Mouse (Mus musculus): ENCODE data around the gene Phc2.

The Phc2 gene

GRCm38 (mm10) chr4:128692149-128692925 is 37.8 kb downstream of the Phc2 start:
- DNase-seq, result no peak

GRCm38 (mm10) chr4:128693207-128693606 is 38.7 kb downstream of the Phc2 start:
- no peak for DNase-seq

GRCm38 (mm10) chr4:128694315-128694714 is 39.8 kb downstream of the Phc2 start:
- DNase-seq, result no peak

GRCm38 (mm10) chr4:128695149-128695548 is 40.6 kb downstream of the Phc2 start:
- no peak for DNase-seq

- DNase-seq, result no peak
These were observed 43.7 kb downstream of the Phc2 start for GRCm38 (mm10) chr4:128698011-128698861.

GRCm38 (mm10) chr4:128699916-128700315 is 45.4 kb downstream of the Phc2 start:
- DNase-seq, result no peak

GRCm38 (mm10) chr4:128700543-128700942 is 46.0 kb downstream of the Phc2 start:
- DNase-seq, result no peak

- no peak for DNase-seq
These were observed 50.7 kb downstream of the Phc2 start for GRCm38 (mm10) chr4:128705138-128705720.

- DNase-seq, result peak; percentile 29
These were observed 52.1 kb downstream of the Phc2 start for GRCm38 (mm10) chr4:128706626-128707025.

- no peak for DNase-seq
These were observed 52.9 kb downstream of the Phc2 start for GRCm38 (mm10) chr4:128707384-128707783.

- DNase-seq, result no peak
These were observed 54.7 kb downstream of the Phc2 start for GRCm38 (mm10) chr4:128709061-128709780.

GRCm38 (mm10) chr4:128709781-128710166 is 55.3 kb downstream of the Phc2 start:
- DNase-seq, result no peak

GRCm38 (mm10) chr4:128710286-128710685 is 55.8 kb downstream of the Phc2 start:
- DNase-seq, result no peak

GRCm38 (mm10) chr4:128710800-128711199 is 56.3 kb downstream of the Phc2 start:
- DNase-seq, result no peak

- DNase-seq, result peak; percentile 94
These were observed 57.1 kb downstream of the Phc2 start for GRCm38 (mm10) chr4:128711455-128712135.

GRCm38 (mm10) chr4:128712136-128712655 is 57.7 kb downstream of the Phc2 start:
- DNase-seq, result no peak

GRCm38 (mm10) chr4:128712941-128713340 is 58.4 kb downstream of the Phc2 start:
- DNase-seq, result no peak

- DNase-seq, result peak; percentile 51
These were observed 61.0 kb downstream of the Phc2 start for GRCm38 (mm10) chr4:128715241-128716204.

GRCm38 (mm10) chr4:128716279-128716678 is 61.8 kb downstream of the Phc2 start:
- DNase-seq, result no peak

GRCm38 (mm10) chr4:128716731-128717130 is 62.2 kb downstream of the Phc2 start:
- no peak for DNase-seq

GRCm38 (mm10) chr4:128720110-128720509 is 65.6 kb downstream of the Phc2 start:
- DNase-seq, result no peak

Data from thymus, postnatal 25 days (tissue).